Mouse (Mus musculus) hindbrain, embryonic 14.5 days (tissue): Measurements from ENCODE around the gene Smg9. TPM values are rescaled to one million over a fixed set of nuclear protein-coding genes. Genes with fewer than 3 reads are reported as not detected.
"Not testable (repeated sequence)": the region's sequence is repeated elsewhere in the genome, so short reads cannot be mapped to it uniquely, and the experiment has no call there.

Source experiments
- ATAC-seq: fragments of 200-750 bp; cut with Nextera tagmentation; 2 replicates; pipeline ENCODE4 v1.8.0; 2017; ENCODE audit warnings: moderate number of reproducible peaks, mild to moderate bottlenecking, moderate TSS enrichment, moderate library complexity; ENCODE audit not compliant: low FRiP score
- DNase-seq: peaks from one replicate; pipeline ENCODE4 v3.0.0-alpha.2; 2015; ENCODE audit warnings: low spot score
- H3K27ac ChIP-seq: fragments of 300-500 bp; sonication (generic); 2 replicates; pipeline ENCODE4 v1.5.1; 2014; ENCODE audit warnings: mild to moderate bottlenecking, moderate library complexity
- H3K27me3 ChIP-seq: fragments of 300-500 bp; sonication (generic); 2 replicates; pipeline ENCODE4 v1.6.1; 2014; ENCODE audit warnings: mild to moderate bottlenecking, low read length, mixed read lengths; ENCODE audit not compliant: control insufficient read depth, insufficient read depth
- H3K36me3 ChIP-seq: fragments of 300-500 bp; sonication (generic); replicated peaks from 2 replicates; pipeline ENCODE4 v1.6.1; 2014; ENCODE audit not compliant: control insufficient read depth, insufficient read depth
- H3K4me1 ChIP-seq: fragments of 300-500 bp; sonication (generic); replicated peaks from 2 replicates; pipeline ENCODE4 v1.6.1; 2014; ENCODE audit warnings: antibody characterized with exemption, low read length, mixed read lengths; ENCODE audit not compliant: control insufficient read depth, insufficient read depth
- H3K4me2 ChIP-seq: fragments of 300-500 bp; sonication (generic); replicated peaks from 2 replicates; pipeline ENCODE4 v1.6.1; 2014; ENCODE audit warnings: mild to moderate bottlenecking, moderate library complexity
- H3K4me3 ChIP-seq: fragments of 300-500 bp; sonication (generic); replicated peaks from 2 replicates; pipeline ENCODE4 v1.5.1; 2014; ENCODE audit warnings: mild to moderate bottlenecking, low read length
- H3K9ac ChIP-seq: fragments of 300-500 bp; sonication (generic); 2 replicates; pipeline ENCODE4 v1.6.1; 2014
- H3K9me3 ChIP-seq: fragments of 300-500 bp; sonication (generic); 2 replicates; pipeline ENCODE4 v1.6.1; 2016; ENCODE audit warnings: low read length; ENCODE audit not compliant: control insufficient read depth
- whole genome bisulfite sequencing: fragments of 180-500 bp; shearing (Covaris S2); extraction: QIAGEN DNeasy Blood & Tissue Kit; methylation state at CpG from one replicate; pipeline ENCODE4 v1.1.7; 2014; 5-methylcytosine and 5-hydroxymethylcytosine counted together
- polyA plus RNA-seq: library from polyadenylated mRNA; unstranded; fragments of >200 nt; fragmentation: Nextera tagmentation; extraction: Ambion mirVana; gene quantifications from 2 replicates; pipeline ENCODE4 v1.2.1, GENCODE M21; 2014

Gene Smg9
- polyA plus RNA-seq, 1 experiment from 2014 or later = 30.3 TPM

DNA sequence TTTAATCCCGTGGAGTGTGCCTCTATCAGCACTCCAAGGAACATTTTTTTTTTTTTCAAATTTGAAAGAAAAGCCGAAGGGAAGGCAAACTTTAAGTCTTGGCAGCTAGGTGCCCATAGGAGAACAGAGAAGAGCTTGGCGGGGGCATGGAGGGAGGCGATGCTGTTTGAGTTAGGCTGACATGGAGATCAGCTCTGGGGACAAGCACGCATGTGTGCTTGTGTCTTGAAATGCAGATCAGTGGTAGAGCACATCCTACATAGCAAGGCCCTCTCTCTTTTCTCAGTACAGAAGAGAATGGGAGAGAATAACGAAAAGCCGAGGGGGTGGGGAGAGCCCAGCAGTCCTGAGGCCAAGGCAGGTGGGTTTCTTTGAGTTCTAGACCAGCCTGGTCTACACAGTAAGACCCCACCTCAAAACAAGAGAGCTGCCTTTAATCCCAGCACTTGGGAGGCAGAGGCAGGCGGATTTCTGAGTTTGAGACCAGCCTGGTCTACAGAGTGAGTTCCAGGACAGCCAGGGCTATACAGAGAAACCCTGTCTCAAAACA, 980 bp upstream of the Smg9 start:
- Histone ChIP-seq H3K27ac (no peak overlapping the region), H3K4me1 (peaks cover 9% of the 10 kb centered on the region; the same call in 1 of the 2 replicates), H3K27me3 (no peaks in the 10 kb centered on the region), H3K4me3 (no peak overlapping the region), H3K9ac (no peak overlapping the region), H3K9me3 (no peaks in the 10 kb centered on the region), H3K4me2 (no peak overlapping the region), H3K36me3 (0 out of 2 replicates have a peak, but pooled peaks cover 3% of the 10 kb centered on the region)
- ATAC-seq (no peak), DNase-seq (no peak)
- 97% methylated on average over 8 of the region's 8 CpGs for WGBS

DNA sequence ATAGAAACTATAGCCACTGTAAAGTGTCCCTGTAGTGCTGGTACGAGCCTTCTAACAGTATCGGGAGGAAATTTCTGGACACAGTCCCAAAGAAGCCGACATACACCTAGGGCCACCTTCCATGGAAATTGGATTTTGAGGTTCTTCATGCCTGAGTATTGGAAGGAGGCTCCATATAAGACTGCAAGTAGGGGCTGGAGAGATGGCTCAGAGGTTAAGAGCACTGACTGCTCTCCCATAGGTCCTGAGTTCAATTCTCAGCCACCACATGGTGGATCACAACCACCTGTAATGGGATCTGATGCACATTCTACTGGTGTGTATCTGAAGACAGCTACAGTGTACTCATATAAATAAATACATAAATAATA, 648 bp downstream of the Smg9 start:
- DNase-seq (no peak), ATAC-seq (0 out of 2 replicates have a peak, but pooled peaks have one; percentile 3)
- Histone ChIP-seq H3K27ac (peak overlapping the region; percentile 95), H3K27me3 (no peaks in the 10 kb centered on the region), H3K4me3 (peak overlapping the region; percentile 47), H3K36me3 (peaks cover 17% of the 10 kb centered on the region), H3K9ac (peak overlapping the region; percentile 66), H3K4me2 (peak overlapping the region; percentile 64), H3K4me1 (peaks cover 9% of the 10 kb centered on the region; the same call in 1 of the 2 replicates), H3K9me3 (no peaks in the 10 kb centered on the region)
- WGBS = 17% methylated on average over 3 of the region's 3 CpGs

DNA sequence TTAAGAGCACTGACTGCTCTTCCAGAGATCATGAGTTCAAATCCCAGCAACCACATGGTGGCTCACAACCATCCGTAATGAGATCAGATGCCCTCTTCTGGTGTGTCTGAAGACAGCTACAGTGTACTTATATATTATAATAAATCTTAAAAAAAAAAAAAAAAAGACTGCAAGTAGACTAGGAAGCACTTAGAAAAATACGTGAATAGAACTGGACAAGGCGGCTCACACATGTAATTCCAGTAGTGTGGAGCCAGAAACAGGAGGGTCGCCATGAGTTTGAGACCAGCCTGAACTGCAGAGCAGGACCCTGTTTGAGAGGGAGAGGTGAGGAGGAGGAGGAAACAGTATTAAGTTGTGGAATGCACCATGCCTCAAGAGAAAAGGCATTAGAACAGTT, 1.1 kb downstream of the Smg9 start:
- Histone ChIP-seq H3K4me3 (peak overlapping the region; percentile 47; the same call in 1 of the 2 replicates), H3K36me3 (peaks cover 21% of the 10 kb centered on the region), H3K4me2 (peak overlapping the region; percentile 64)
- H3K27ac ChIP-seq, DNase-seq, H3K27me3 ChIP-seq, H3K4me1 ChIP-seq, H3K9ac ChIP-seq, ATAC-seq, H3K9me3 ChIP-seq: not testable (repeated sequence)
- WGBS = 97% methylated on average over 4 of the region's 4 CpGs

DNA sequence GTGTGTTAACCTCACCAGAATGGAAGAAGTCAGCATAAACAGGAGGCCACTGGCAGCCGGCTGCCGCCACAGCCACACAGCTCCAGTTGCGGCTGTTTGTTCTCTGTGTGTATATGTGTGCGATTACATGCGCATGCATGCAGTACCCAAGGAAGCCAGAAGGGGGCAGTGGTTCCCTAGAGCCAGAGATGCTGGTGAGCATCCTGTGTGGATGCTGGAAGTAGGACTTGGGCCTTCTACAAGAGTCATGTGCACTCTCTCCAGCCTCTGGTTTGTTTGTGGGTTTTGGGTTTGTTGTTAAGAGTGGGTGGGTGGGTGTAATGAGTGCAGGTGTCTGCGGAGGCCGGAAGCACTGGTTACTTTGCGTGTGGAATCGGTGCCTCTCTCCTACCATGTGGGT, 3.4 kb downstream of the Smg9 start:
- Histone ChIP-seq H3K27me3 (no peaks in the 10 kb centered on the region), H3K4me3 (no peak overlapping the region), H3K9me3 (no peaks in the 10 kb centered on the region), H3K4me1 (peaks cover 11% of the 10 kb centered on the region; the same call in 1 of the 2 replicates), H3K27ac (no peak overlapping the region), H3K9ac (no peak overlapping the region), H3K4me2 (no peak overlapping the region), H3K36me3 (peaks cover 28% of the 10 kb centered on the region)
- 97% methylated on average over 9 of the region's 9 CpGs for WGBS
- ATAC-seq = no peak
- no peak for DNase-seq

DNA sequence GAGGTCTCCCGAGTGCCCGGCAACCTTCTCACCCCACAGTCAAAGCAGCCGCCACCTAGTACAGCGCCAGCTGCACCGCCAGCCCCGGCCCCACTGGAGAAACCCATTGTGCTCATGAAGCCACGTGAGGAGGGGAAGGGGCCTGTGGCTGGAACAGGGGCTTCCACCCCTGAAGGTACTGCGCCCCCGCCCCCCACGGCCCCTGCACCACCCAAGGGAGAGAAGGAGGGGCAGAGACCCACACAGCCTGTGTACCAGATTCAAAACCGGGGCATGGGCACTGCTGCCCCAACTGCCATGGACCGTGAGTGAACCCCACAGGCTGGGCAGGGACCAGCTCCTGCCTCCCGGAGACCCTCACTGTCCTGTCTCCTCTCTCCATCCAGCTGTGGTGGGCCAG, 6.2 kb downstream of the Smg9 start:
- 90% methylated on average over 13 of the region's 13 CpGs for WGBS
- Histone ChIP-seq H3K27me3 (no peaks in the 10 kb centered on the region), H3K4me2 (no peak overlapping the region), H3K9ac (no peak overlapping the region), H3K4me1 (peaks cover 10% of the 10 kb centered on the region; the same call in 1 of the 2 replicates), H3K27ac (no peak overlapping the region), H3K36me3 (peaks cover 44% of the 10 kb centered on the region), H3K9me3 (no peaks in the 10 kb centered on the region), H3K4me3 (no peak overlapping the region)
- no peak for ATAC-seq
- no peak for DNase-seq

DNA sequence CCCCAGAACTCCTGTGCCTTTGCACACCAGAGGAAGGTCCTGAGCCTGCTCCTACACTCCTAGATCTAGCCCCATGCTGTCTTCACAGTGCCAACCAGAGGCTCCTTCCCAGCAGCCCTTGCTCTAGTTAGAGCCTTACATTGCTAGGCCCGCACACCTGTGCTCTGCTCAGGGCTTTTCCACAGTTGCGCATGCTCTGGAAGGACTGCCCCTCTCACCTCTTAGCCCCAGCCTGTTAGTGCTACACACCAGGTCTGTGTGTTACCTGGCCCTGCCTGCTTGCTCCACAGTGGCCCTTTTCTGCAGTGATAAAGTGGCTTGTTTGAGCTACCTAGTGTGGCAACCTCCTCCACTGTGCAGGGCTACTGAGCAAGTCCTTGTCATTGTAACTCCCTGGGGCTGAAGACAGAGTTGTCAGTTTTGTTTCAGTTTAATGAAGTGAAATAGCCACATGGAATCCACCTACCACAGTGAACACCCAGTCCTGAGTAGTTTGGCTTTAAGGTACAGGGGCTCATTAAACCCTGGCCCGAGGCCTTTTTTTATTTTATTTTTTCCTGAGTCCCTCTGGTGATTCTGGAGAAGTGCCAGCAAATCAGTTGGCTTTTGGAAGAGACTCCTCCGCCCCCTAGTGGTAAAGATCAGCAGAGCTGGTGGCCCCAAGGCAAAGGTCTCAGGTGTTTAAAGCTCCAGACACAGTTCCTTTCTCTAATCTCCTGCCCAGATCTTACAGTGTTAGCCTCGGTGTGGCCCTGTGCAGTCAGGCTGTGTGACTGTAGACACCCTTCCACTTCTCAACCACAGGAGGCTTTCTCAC, 7.3 kb downstream of the Smg9 start:
- Histone ChIP-seq H3K36me3 (peaks cover 44% of the 10 kb centered on the region), H3K27me3 (no peaks in the 10 kb centered on the region), H3K4me2 (no peak overlapping the region), H3K9me3 (no peaks in the 10 kb centered on the region), H3K27ac (no peak overlapping the region), H3K4me1 (0 out of 2 replicates have a peak, but pooled peaks cover 3% of the 10 kb centered on the region), H3K4me3 (no peak overlapping the region), H3K9ac (no peak overlapping the region)
- DNase-seq = peak; percentile 83
- ATAC-seq = 0 out of 2 replicates have a peak, but pooled peaks have one; percentile 5
- WGBS = 42% methylated on average over 5 of the region's 5 CpGs

DNA sequence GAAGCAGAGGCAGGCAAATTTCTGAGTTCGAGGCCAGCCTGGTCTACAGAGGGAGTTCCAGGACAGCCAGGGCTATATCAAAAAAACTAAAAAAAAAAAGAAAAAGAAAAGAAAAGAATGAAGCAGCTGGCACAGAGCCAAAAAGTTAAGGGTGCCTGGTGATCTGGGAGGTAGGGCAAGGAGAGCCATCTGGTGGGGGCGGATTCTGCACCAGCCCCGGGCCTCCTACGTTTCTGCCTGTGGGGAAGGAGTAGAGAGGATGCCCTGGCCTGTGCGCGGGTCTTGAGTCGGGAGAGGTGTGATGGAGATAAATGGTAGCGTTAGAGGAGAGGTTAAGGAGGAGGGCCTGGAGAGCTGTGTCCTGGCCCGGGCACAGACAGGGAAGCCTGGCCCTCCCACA, 8.8 kb downstream of the Smg9 start:
- Histone ChIP-seq H3K4me3 (no peak overlapping the region), H3K4me2 (no peak overlapping the region), H3K9ac (no peak overlapping the region), H3K27me3 (no peaks in the 10 kb centered on the region), H3K4me1 (0 out of 2 replicates have a peak, but pooled peaks cover 3% of the 10 kb centered on the region), H3K9me3 (no peaks in the 10 kb centered on the region), H3K36me3 (peaks cover 45% of the 10 kb centered on the region), H3K27ac (no peak overlapping the region)
- DNase-seq = no peak
- no peak for ATAC-seq
- WGBS = 88% methylated on average over 9 of the region's 9 CpGs

DNA sequence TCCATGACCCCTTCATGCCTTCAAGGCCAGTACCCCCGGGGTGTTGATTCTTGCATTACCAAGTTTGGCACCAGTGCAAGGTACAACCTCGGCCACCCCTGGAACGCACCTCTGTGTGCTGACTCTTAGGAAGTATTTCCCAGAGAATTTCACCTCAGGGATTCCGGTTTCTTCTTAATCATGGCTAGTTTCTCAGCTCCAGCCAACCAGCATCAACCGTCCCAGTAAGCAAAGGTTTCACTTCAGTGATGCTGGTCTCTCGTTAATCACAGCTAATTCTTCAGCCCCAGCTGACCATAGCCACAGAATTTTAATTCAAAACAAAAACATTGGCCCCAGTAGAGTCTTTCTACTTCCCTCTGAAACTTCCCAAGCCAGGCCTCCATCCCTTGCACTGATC, 10.7 kb downstream of the Smg9 start:
- H3K4me2 ChIP-seq = no peak overlapping the region
- H3K27ac ChIP-seq = no peak overlapping the region
- no peak overlapping the region for H3K4me3 ChIP-seq
- no peaks in the 10 kb centered on the region for H3K9me3 ChIP-seq
- H3K4me1 ChIP-seq = 0 out of 2 replicates have a peak, but pooled peaks cover 3% of the 10 kb centered on the region
- 90% methylated on average over 6 of the region's 6 CpGs for WGBS
- no peak overlapping the region for H3K9ac ChIP-seq
- no peak for ATAC-seq
- H3K36me3 ChIP-seq = peaks cover 33% of the 10 kb centered on the region
- DNase-seq = no peak
- H3K27me3 ChIP-seq = no peaks in the 10 kb centered on the region

DNA sequence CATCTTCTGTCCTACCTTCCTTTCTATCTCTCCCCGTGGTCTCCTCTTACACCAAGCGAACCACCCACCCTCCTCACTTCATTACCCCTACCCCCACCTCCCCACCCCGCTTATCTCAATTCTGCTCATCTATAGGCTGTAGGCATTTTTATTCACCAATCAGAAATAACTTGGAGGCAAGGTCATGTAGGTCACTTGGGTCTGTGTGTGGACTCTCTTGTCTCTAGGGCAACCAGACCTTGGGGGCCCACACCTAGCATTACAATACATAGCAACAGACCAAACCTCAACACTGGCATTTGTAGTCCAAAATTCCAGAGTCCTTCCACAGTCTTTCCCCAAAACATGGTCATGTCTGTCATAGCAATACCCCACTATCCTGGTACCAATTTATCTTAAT, 11.4 kb downstream of the Smg9 start:
- Histone ChIP-seq H3K4me2 (no peak overlapping the region), H3K27me3 (no peaks in the 10 kb centered on the region), H3K4me3 (no peak overlapping the region), H3K27ac (no peak overlapping the region), H3K9ac (no peak overlapping the region), H3K4me1 (0 out of 2 replicates have a peak, but pooled peaks cover 3% of the 10 kb centered on the region), H3K36me3 (peaks cover 27% of the 10 kb centered on the region), H3K9me3 (no peaks in the 10 kb centered on the region)
- no peak for ATAC-seq
- 90% methylated on average over 3 of the region's 3 CpGs for WGBS
- no peak for DNase-seq
